Mouse (Mus musculus): Measurements from ENCODE around the gene Arntl2.

The Arntl2 gene

GRCm38 (mm10) chr6:146781566-146781965, 14.3 kb upstream of the Arntl2 start:
- no peak for DNase-seq (ENCODE audit: low spot score in 2 of 2)

GRCm38 (mm10) chr6:146793527-146793926, 2.3 kb upstream of the Arntl2 start:
- DNase-seq (ENCODE audit: low spot score in 2 of 2) = no peak

GRCm38 (mm10) chr6:146795166-146795923, 510 bp upstream of the Arntl2 start:
- DNase-seq (ENCODE audit: low spot score in 2 of 2) = no peak

GRCm38 (mm10) chr6:146797446-146797845, 1.6 kb downstream of the Arntl2 start:
- no peak for DNase-seq (ENCODE audit: low spot score in 2 of 2)

GRCm38 (mm10) chr6:146809991-146810390, 14.1 kb downstream of the Arntl2 start:
- DNase-seq (ENCODE audit: low spot score in 2 of 2) = no peak

- no peak for DNase-seq (ENCODE audit: low spot score in 2 of 2)
These were observed 17.2 kb downstream of the Arntl2 start for GRCm38 (mm10) chr6:146813007-146813406.

GRCm38 (mm10) chr6:146820177-146820965, 24.5 kb downstream of the Arntl2 start:
- DNase-seq (ENCODE audit: low spot score in 2 of 2) = no peak

GRCm38 (mm10) chr6:146821958-146822357, 26.1 kb downstream of the Arntl2 start:
- no peak for DNase-seq (ENCODE audit: low spot score in 2 of 2)

GRCm38 (mm10) chr6:146824727-146825486, 29.1 kb downstream of the Arntl2 start:
- DNase-seq (ENCODE audit: low spot score in 2 of 2) = peak in 1 of 2 experiments; percentile 49

- DNase-seq (ENCODE audit: low spot score in 2 of 2) = no peak
These were observed 29.6 kb downstream of the Arntl2 start for GRCm38 (mm10) chr6:146825487-146825773.

GRCm38 (mm10) chr6:146831320-146831719, 35.5 kb downstream of the Arntl2 start:
- DNase-seq (ENCODE audit: low spot score in 2 of 2) = no peak

GRCm38 (mm10) chr6:146833485-146834314, 37.8 kb downstream of the Arntl2 start:
- DNase-seq (ENCODE audit: low spot score in 2 of 2) = no peak

GRCm38 (mm10) chr6:146834342-146834741, 38.5 kb downstream of the Arntl2 start:
- no peak for DNase-seq (ENCODE audit: low spot score in 2 of 2)

GRCm38 (mm10) chr6:146835784-146836183, 39.9 kb downstream of the Arntl2 start:
- no peak for DNase-seq (ENCODE audit: low spot score in 2 of 2)

- no peak for DNase-seq (ENCODE audit: low spot score in 2 of 2)
These were observed 41.5 kb downstream of the Arntl2 start for GRCm38 (mm10) chr6:146837316-146837715.

GRCm38 (mm10) chr6:146838366-146838765, 42.5 kb downstream of the Arntl2 start:
- DNase-seq (ENCODE audit: low spot score in 2 of 2) = no peak

GRCm38 (mm10) chr6:146838863-146839262, 43.0 kb downstream of the Arntl2 start:
- DNase-seq (ENCODE audit: low spot score in 2 of 2) = no peak

- no peak for DNase-seq (ENCODE audit: low spot score in 2 of 2)
These were observed 49.0 kb downstream of the Arntl2 start for GRCm38 (mm10) chr6:146844867-146845266.

- no peak for DNase-seq (ENCODE audit: low spot score in 2 of 2)
These were observed 49.5 kb downstream of the Arntl2 start for GRCm38 (mm10) chr6:146845347-146845746.

GRCm38 (mm10) chr6:146845961-146846750, 50.3 kb downstream of the Arntl2 start:
- DNase-seq (ENCODE audit: low spot score in 2 of 2) = no peak

- no peak for DNase-seq (ENCODE audit: low spot score in 2 of 2)
These were observed 51.5 kb downstream of the Arntl2 start for GRCm38 (mm10) chr6:146847402-146847801.
